18 mouse cellular contexts compared by ENCODE assay signal in the genomic region with DNA sequence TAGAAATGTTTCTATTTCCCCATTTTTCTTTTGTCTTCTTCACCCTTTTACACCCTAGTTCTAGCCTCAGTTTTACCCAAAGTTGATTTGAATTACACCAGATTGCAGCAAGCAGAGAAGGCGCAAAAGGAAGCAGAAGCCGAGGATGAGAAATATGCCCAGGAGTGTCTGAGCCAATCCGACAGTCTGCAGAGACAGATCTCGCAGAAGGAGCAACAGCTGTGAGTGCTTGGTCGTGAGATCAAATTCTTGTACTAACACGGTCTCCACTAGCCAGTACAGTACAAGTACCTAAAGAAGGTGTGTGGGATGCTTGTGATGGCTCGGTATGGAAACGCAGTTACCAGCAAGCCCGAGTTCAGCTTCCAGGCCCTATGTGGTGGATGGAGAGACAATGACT. TPM values are rescaled to one million over a fixed set of nuclear protein-coding genes. Genes with fewer than 3 reads are reported as not detected.
"Had no signal": no experiment of that assay in that cellular context is flagged by ENCODE, and none has a peak within 500 bp of the region (broad histone marks: within the 10 kb centered on the region; RNA-seq: fewer than 3 reads in every experiment).

No protein-coding gene starts in this region.

- H3K9me3 ChIP-seq: liver, embryonic 13.5 days; midbrain, embryonic 12.5 days; midbrain, embryonic 15.5 days; neural tube, embryonic 12.5 days; neural tube, embryonic 15.5 days; stomach, embryonic 15.5 days had no signal

- H3K4me1 ChIP-seq: midbrain, embryonic 12.5 days; midbrain, embryonic 15.5 days; neural tube, embryonic 12.5 days; neural tube, embryonic 15.5 days; stomach, embryonic 15.5 days had no signal

- H3K9ac ChIP-seq: liver, embryonic 13.5 days; midbrain, embryonic 12.5 days; midbrain, embryonic 15.5 days; neural tube, embryonic 12.5 days; neural tube, embryonic 15.5 days; stomach, embryonic 15.5 days had no signal

- H3K4me2 ChIP-seq: liver, embryonic 13.5 days; midbrain, embryonic 12.5 days; midbrain, embryonic 15.5 days; neural tube, embryonic 12.5 days; neural tube, embryonic 15.5 days; stomach, embryonic 15.5 days had no signal

- H3K27me3 ChIP-seq: liver, embryonic 13.5 days; midbrain, embryonic 12.5 days; midbrain, embryonic 15.5 days; neural tube, embryonic 12.5 days; neural tube, embryonic 15.5 days; stomach, embryonic 15.5 days had no signal

- DNase-seq: kidney, adult 2 months; kidney, postnatal 36 days; liver, embryonic 13.5 days; lung, adult 2 months; lung, postnatal 14 days; lung, postnatal 4 days; right cerebral cortex, adult 18-20 months; right cerebral cortex, postnatal 25 days; spleen, adult 18-20 months; thymus, postnatal 25 days had no signal

- H3K27ac ChIP-seq: kidney, postnatal 0 days; liver, embryonic 13.5 days; midbrain, embryonic 12.5 days; midbrain, embryonic 15.5 days; neural tube, embryonic 12.5 days; neural tube, embryonic 15.5 days; stomach, embryonic 15.5 days had no signal

- H3K4me3 ChIP-seq: liver, embryonic 13.5 days; midbrain, embryonic 12.5 days; midbrain, embryonic 15.5 days; neural tube, embryonic 12.5 days; neural tube, embryonic 15.5 days; stomach, embryonic 15.5 days had no signal

- ATAC-seq: intestine, postnatal 0 days; midbrain, embryonic 15.5 days had no signal

RNA-seq across cellular contexts. Expression of gene Pbld2, which starts 19.6 kb away (rescaled TPM):
- total RNA-seq: megakaryocyte progenitor cell, adult 5-6 weeks had no signal
